Mouse (Mus musculus): ENCODE measurements at regions not wholly inside any gene's neighbourhood (a gene's known extent, or its start where the extent isn't known, plus 50 kb on each side); places are given as distances from the start of the nearest gene placed in this dataset.
"Not testable (repeated sequence)": the region's sequence is repeated elsewhere in the genome, so short reads cannot be mapped to it uniquely, and the experiment has no call there.

GRCm38 (mm10) chr6:81801804-81802203, 121.7 kb upstream of the Gcfc2 start:
- Histone ChIP-seq H3K4me3 (no peak overlapping the region), H3K36me3 (no peaks in the 10 kb centered on the region), H3K4me2 (replicated peaks) (no peak overlapping the region), H3K27ac (replicated peaks) (no peak overlapping the region), H3K9me3 (no peaks in the 10 kb centered on the region), H3K27me3 (no peaks in the 10 kb centered on the region), H3K4me1 (no peaks in the 10 kb centered on the region), H3K9ac (replicated peaks) (no peak overlapping the region)
- 87% methylated on average over 3 of the region's 3 CpGs for WGBS
- no peak for ATAC-seq (ENCODE audit: low FRiP score, low read depth)

GRCm38 (mm10) chr6:81805942-81806341, 117.5 kb upstream of the Gcfc2 start:
- Histone ChIP-seq H3K9me3 (no peaks in the 10 kb centered on the region), H3K4me2 (replicated peaks) (no peak overlapping the region), H3K36me3 (no peaks in the 10 kb centered on the region), H3K4me3 (no peak overlapping the region), H3K9ac (replicated peaks) (no peak overlapping the region), H3K4me1 (no peaks in the 10 kb centered on the region), H3K27ac (replicated peaks) (no peak overlapping the region), H3K27me3 (no peaks in the 10 kb centered on the region)
- no peak for ATAC-seq (ENCODE audit: low FRiP score, low read depth)
- 91% methylated on average over 11 of the region's 11 CpGs for WGBS

DNA sequence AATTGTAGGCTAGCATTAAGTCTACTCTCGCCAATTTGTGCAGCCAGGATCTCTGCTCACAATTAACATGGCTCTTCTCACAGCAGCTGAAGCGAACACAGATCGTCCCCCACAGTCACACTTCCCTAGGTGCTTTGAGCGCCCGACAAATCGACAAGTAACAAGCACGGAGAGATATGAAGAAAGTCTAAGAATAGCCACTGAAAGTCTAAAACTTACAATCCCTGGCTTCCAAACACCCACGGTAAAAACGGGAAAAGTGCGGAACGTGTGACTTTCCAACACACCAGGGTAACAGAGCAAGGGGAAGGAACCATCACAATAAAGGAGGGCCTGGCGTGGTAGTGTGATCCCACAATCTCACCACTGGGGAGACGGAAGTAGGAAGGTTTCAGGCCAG, 114.8 kb upstream of the Gcfc2 start:
- H3K4me1 ChIP-seq = no peaks in the 10 kb centered on the region
- no peaks in the 10 kb centered on the region for H3K9me3 ChIP-seq
- no peaks in the 10 kb centered on the region for H3K36me3 ChIP-seq
- no peaks in the 10 kb centered on the region for H3K27me3 ChIP-seq
- no peak overlapping the region for H3K4me3 ChIP-seq
- no peak for ATAC-seq (ENCODE audit: low FRiP score, low read depth)
- H3K4me2 ChIP-seq (replicated peaks) = no peak overlapping the region
- H3K27ac ChIP-seq (replicated peaks) = no peak overlapping the region
- 91% methylated on average over 13 of the region's 13 CpGs for WGBS
- no peak overlapping the region for H3K9ac ChIP-seq (replicated peaks)

- Histone ChIP-seq H3K27me3 (no peaks in the 10 kb centered on the region), H3K9ac (replicated peaks) (no peak overlapping the region), H3K27ac (replicated peaks) (no peak overlapping the region), H3K4me1 (no peaks in the 10 kb centered on the region), H3K4me2 (replicated peaks) (no peak overlapping the region), H3K36me3 (no peaks in the 10 kb centered on the region), H3K4me3 (no peak overlapping the region), H3K9me3 (no peaks in the 10 kb centered on the region)
- whole genome bisulfite sequencing = 91% methylated on average over 8 of the region's 8 CpGs
- no peak for ATAC-seq (ENCODE audit: low FRiP score, low read depth)
Measured at GRCm38 (mm10) chr6:81815248-81815961, 108.1 kb upstream of the Gcfc2 start.

GRCm38 (mm10) chr6:81815962-81816338, 107.5 kb upstream of the Gcfc2 start:
- Histone ChIP-seq H3K9me3 (no peaks in the 10 kb centered on the region), H3K4me3 (no peak overlapping the region), H3K4me1 (no peaks in the 10 kb centered on the region), H3K9ac (replicated peaks) (no peak overlapping the region), H3K4me2 (replicated peaks) (no peak overlapping the region), H3K27ac (replicated peaks) (no peak overlapping the region), H3K27me3 (no peaks in the 10 kb centered on the region), H3K36me3 (no peaks in the 10 kb centered on the region)
- 88% methylated on average over 7 of the region's 7 CpGs for WGBS
- no peak for ATAC-seq (ENCODE audit: low FRiP score, low read depth)

DNA sequence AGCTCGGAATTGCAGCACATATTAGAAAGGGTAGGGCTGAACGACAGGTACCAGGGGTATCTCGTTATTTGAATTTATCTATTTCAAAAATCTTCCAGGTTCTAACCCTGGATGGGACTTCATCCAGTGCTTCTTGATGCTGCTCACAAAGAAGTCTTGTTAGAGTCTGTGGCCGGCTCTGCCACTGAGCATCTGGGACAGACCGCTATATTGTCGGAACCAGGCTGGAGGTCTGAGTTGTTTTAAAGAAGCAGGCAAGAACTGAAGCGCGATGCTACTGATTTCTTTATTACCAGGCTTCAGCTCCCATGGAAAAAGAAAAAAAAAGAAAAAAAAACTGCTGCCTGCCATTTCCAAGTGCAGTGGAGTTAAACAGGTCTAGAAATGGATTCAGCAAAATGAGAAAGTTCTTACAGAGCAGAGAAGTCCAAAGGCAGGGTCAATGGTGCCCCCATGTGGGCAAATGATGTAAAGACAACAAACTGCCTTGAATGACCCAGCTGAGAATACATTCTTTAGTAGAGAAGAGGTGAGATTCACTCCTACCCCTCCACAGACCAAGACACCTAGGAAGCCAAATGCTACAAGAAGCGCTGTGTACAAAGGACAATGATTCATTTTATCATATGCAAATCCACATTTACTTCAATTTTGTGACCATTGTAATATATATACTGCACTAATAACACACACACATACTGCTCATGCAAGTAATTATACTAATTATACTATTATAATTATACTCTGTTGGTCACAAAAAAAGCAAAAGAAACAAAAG, 106.2 kb upstream of the Gcfc2 start:
- ATAC-seq (ENCODE audit: low FRiP score, low read depth) = peak; percentile 78
- Histone ChIP-seq H3K4me3 (no peak overlapping the region), H3K27ac (replicated peaks) (no peak overlapping the region), H3K9me3 (no peaks in the 10 kb centered on the region), H3K9ac (replicated peaks) (no peak overlapping the region), H3K4me1 (no peaks in the 10 kb centered on the region), H3K36me3 (no peaks in the 10 kb centered on the region), H3K4me2 (replicated peaks) (no peak overlapping the region), H3K27me3 (no peaks in the 10 kb centered on the region)
- WGBS = 79% methylated on average over 9 of the region's 9 CpGs

- Histone ChIP-seq H3K4me2 (replicated peaks) (no peak overlapping the region), H3K27me3 (no peaks in the 10 kb centered on the region), H3K9me3 (no peaks in the 10 kb centered on the region), H3K36me3 (no peaks in the 10 kb centered on the region), H3K4me1 (no peaks in the 10 kb centered on the region), H3K4me3 (no peak overlapping the region), H3K9ac (replicated peaks) (no peak overlapping the region), H3K27ac (replicated peaks) (no peak overlapping the region)
- 97% methylated on average over 10 of the region's 10 CpGs for WGBS
- ATAC-seq (ENCODE audit: low FRiP score, low read depth) = no peak
Measured at GRCm38 (mm10) chr6:81818573-81818972, 104.9 kb upstream of the Gcfc2 start.

GRCm38 (mm10) chr6:81820078-81820477, 103.4 kb upstream of the Gcfc2 start:
- Histone ChIP-seq H3K27me3 (no peaks in the 10 kb centered on the region), H3K4me1 (no peaks in the 10 kb centered on the region), H3K9ac (replicated peaks) (no peak overlapping the region), H3K4me3 (no peak overlapping the region), H3K27ac (replicated peaks) (no peak overlapping the region), H3K4me2 (replicated peaks) (no peak overlapping the region), H3K36me3 (no peaks in the 10 kb centered on the region), H3K9me3 (no peaks in the 10 kb centered on the region)
- WGBS = 84% methylated on average over 5 of the region's 5 CpGs
- ATAC-seq (ENCODE audit: low FRiP score, low read depth) = no peak

GRCm38 (mm10) chr6:81839474-81840153, 83.9 kb upstream of the Gcfc2 start:
- H3K36me3 ChIP-seq = no peaks in the 10 kb centered on the region
- H3K9ac ChIP-seq (replicated peaks) = no peak overlapping the region
- 71% methylated on average over 11 of the region's 11 CpGs for WGBS
- no peak overlapping the region for H3K4me2 ChIP-seq (replicated peaks)
- no peak for ATAC-seq (ENCODE audit: low FRiP score, low read depth)
- no peak overlapping the region for H3K4me3 ChIP-seq
- no peak overlapping the region for H3K27ac ChIP-seq (replicated peaks)
- no peaks in the 10 kb centered on the region for H3K9me3 ChIP-seq
- H3K4me1 ChIP-seq = no peaks in the 10 kb centered on the region
- H3K27me3 ChIP-seq = no peaks in the 10 kb centered on the region

- WGBS = 92% methylated on average over 13 of the region's 13 CpGs
- ATAC-seq (ENCODE audit: low FRiP score, low read depth); H3K27me3 ChIP-seq; H3K9ac ChIP-seq (replicated peaks); H3K4me1 ChIP-seq; H3K9me3 ChIP-seq; H3K4me2 ChIP-seq (replicated peaks); H3K4me3 ChIP-seq; H3K27ac ChIP-seq (replicated peaks); H3K36me3 ChIP-seq: not testable (repeated sequence)
Measured at GRCm38 (mm10) chr6:81868207-81868606, 55.3 kb upstream of the Gcfc2 start.
